Mouse (Mus musculus): ENCODE data around the gene Stk33. TPM values are rescaled to one million over a fixed set of nuclear protein-coding genes. Genes with fewer than 3 reads are reported as not detected.

The Stk33 gene
- total and polyA plus RNA-seq, 3 experiments: not detected

GRCm38 (mm10) chr7:109251418-109251817, 187.5 kb downstream of the Stk33 start:
- H3K9me3 ChIP-seq (replicated peaks): no peaks in the 10 kb centered on the region
- no peak for DNase-seq (ENCODE audit: low spot score)
- H3K4me1 ChIP-seq (ENCODE audit: insufficient read depth, low read depth, low read length): no peaks in the 10 kb centered on the region
- ATAC-seq (ENCODE audit: extremely low read depth, insufficient number of reproducible peaks, low FRiP score, poor library complexity, severe bottlenecking): no peak
- H3K4me3 ChIP-seq (ENCODE audit: low read depth, low read length): no peak overlapping the region
- H3K36me3 ChIP-seq (replicated peaks): no peaks in the 10 kb centered on the region
- no peak for TF ChIP-seq GATA1 (IDR thresholded peaks at IDR 0.05; ENCODE audit: borderline replicate concordance, low read length)
- TF ChIP-seq GATA2 (IDR thresholded peaks at IDR 0.05; ENCODE audit: borderline replicate concordance, low read depth, low read length): no peak
- no peak for TF ChIP-seq POLR2AphosphoS5 (IDR thresholded peaks at IDR 0.05; ENCODE audit: insufficient replicate concordance, low read depth, low read length)
- no peak for TF ChIP-seq CTCF (IDR thresholded peaks at IDR 0.05; ENCODE audit: low read depth, low read length)
- no peak for TF ChIP-seq TAL1 (conservative IDR thresholded peaks at IDR 0.05; ENCODE audit: low read depth, low read length)
- H3K27me3 ChIP-seq (ENCODE audit: insufficient read depth, low read length): 0 out of 2 replicates have a peak, but pooled peaks cover 3% of the 10 kb centered on the region

- 0 out of 2 replicates have a peak, but pooled peaks cover 3% of the 10 kb centered on the region for H3K27me3 ChIP-seq (ENCODE audit: insufficient read depth, low read length)
- H3K36me3 ChIP-seq (replicated peaks): no peaks in the 10 kb centered on the region
- H3K4me1 ChIP-seq (ENCODE audit: insufficient read depth, low read depth, low read length): no peaks in the 10 kb centered on the region
- DNase-seq (ENCODE audit: low spot score) (no peak), ATAC-seq (ENCODE audit: extremely low read depth, insufficient number of reproducible peaks, low FRiP score, poor library complexity, severe bottlenecking) (no peak)
- H3K9me3 ChIP-seq (replicated peaks): no peaks in the 10 kb centered on the region
- no peak overlapping the region for H3K4me3 ChIP-seq (ENCODE audit: low read depth, low read length)
- TF ChIP-seq TAL1 (conservative IDR thresholded peaks at IDR 0.05; ENCODE audit: low read depth, low read length) (no peak), CTCF (IDR thresholded peaks at IDR 0.05; ENCODE audit: low read depth, low read length) (no peak), POLR2AphosphoS5 (IDR thresholded peaks at IDR 0.05; ENCODE audit: insufficient replicate concordance, low read depth, low read length) (no peak), GATA1 (IDR thresholded peaks at IDR 0.05; ENCODE audit: borderline replicate concordance, low read length) (no peak), GATA2 (IDR thresholded peaks at IDR 0.05; ENCODE audit: borderline replicate concordance, low read depth, low read length) (no peak)
Measured at GRCm38 (mm10) chr7:109244776-109245175, 194.1 kb downstream of the Stk33 start.

- Histone ChIP-seq H3K27me3 (ENCODE audit: insufficient read depth, low read length) (peaks cover 4% of the 10 kb centered on the region; the same call in 1 of the 2 replicates), H3K4me1 (ENCODE audit: insufficient read depth, low read depth, low read length) (no peaks in the 10 kb centered on the region), H3K9me3 (replicated peaks) (no peaks in the 10 kb centered on the region), H3K4me3 (ENCODE audit: low read depth, low read length) (no peak overlapping the region), H3K36me3 (replicated peaks) (no peaks in the 10 kb centered on the region)
- DNase-seq (ENCODE audit: low spot score): no peak
- no peak for TF ChIP-seq TAL1 (conservative IDR thresholded peaks at IDR 0.05; ENCODE audit: low read depth, low read length)
- no peak for TF ChIP-seq GATA2 (IDR thresholded peaks at IDR 0.05; ENCODE audit: borderline replicate concordance, low read depth, low read length)
- no peak for TF ChIP-seq GATA1 (IDR thresholded peaks at IDR 0.05; ENCODE audit: borderline replicate concordance, low read length)
- TF ChIP-seq POLR2AphosphoS5 (IDR thresholded peaks at IDR 0.05; ENCODE audit: insufficient replicate concordance, low read depth, low read length): no peak
- no peak for TF ChIP-seq CTCF (IDR thresholded peaks at IDR 0.05; ENCODE audit: low read depth, low read length)
- no peak for ATAC-seq (ENCODE audit: extremely low read depth, insufficient number of reproducible peaks, low FRiP score, poor library complexity, severe bottlenecking)
Measured at GRCm38 (mm10) chr7:109241313-109241712, 197.6 kb downstream of the Stk33 start.

GRCm38 (mm10) chr7:109239346-109239745, 199.5 kb downstream of the Stk33 start:
- ATAC-seq (ENCODE audit: extremely low read depth, insufficient number of reproducible peaks, low FRiP score, poor library complexity, severe bottlenecking) (no peak), DNase-seq (ENCODE audit: low spot score) (no peak)
- H3K4me1 ChIP-seq (ENCODE audit: insufficient read depth, low read depth, low read length): no peaks in the 10 kb centered on the region
- H3K36me3 ChIP-seq (replicated peaks): no peaks in the 10 kb centered on the region
- H3K4me3 ChIP-seq (ENCODE audit: low read depth, low read length): no peak overlapping the region
- no peaks in the 10 kb centered on the region for H3K9me3 ChIP-seq (replicated peaks)
- H3K27me3 ChIP-seq (ENCODE audit: insufficient read depth, low read length): peaks cover 4% of the 10 kb centered on the region; the same call in 1 of the 2 replicates
- TF ChIP-seq GATA2 (IDR thresholded peaks at IDR 0.05; ENCODE audit: borderline replicate concordance, low read depth, low read length): no peak
- TF ChIP-seq CTCF (IDR thresholded peaks at IDR 0.05; ENCODE audit: low read depth, low read length): no peak
- no peak for TF ChIP-seq TAL1 (conservative IDR thresholded peaks at IDR 0.05; ENCODE audit: low read depth, low read length)
- TF ChIP-seq GATA1 (IDR thresholded peaks at IDR 0.05; ENCODE audit: borderline replicate concordance, low read length): no peak
- TF ChIP-seq POLR2AphosphoS5 (IDR thresholded peaks at IDR 0.05; ENCODE audit: insufficient replicate concordance, low read depth, low read length): no peak

- DNase-seq (ENCODE audit: low spot score) (no peak), ATAC-seq (ENCODE audit: extremely low read depth, insufficient number of reproducible peaks, low FRiP score, poor library complexity, severe bottlenecking) (no peak)
- Histone ChIP-seq H3K27me3 (ENCODE audit: insufficient read depth, low read length) (peaks cover 4% of the 10 kb centered on the region; the same call in 1 of the 2 replicates), H3K36me3 (replicated peaks) (no peaks in the 10 kb centered on the region), H3K4me1 (ENCODE audit: insufficient read depth, low read depth, low read length) (no peaks in the 10 kb centered on the region), H3K9me3 (replicated peaks) (no peaks in the 10 kb centered on the region), H3K4me3 (ENCODE audit: low read depth, low read length) (no peak overlapping the region)
- TF ChIP-seq POLR2AphosphoS5 (IDR thresholded peaks at IDR 0.05; ENCODE audit: insufficient replicate concordance, low read depth, low read length) (no peak), GATA2 (IDR thresholded peaks at IDR 0.05; ENCODE audit: borderline replicate concordance, low read depth, low read length) (no peak), GATA1 (IDR thresholded peaks at IDR 0.05; ENCODE audit: borderline replicate concordance, low read length) (no peak), TAL1 (conservative IDR thresholded peaks at IDR 0.05; ENCODE audit: low read depth, low read length) (no peak), CTCF (IDR thresholded peaks at IDR 0.05; ENCODE audit: low read depth, low read length) (no peak)
Measured at GRCm38 (mm10) chr7:109238724-109239123, 200.2 kb downstream of the Stk33 start.

GRCm38 (mm10) chr7:109234882-109235640, 203.8 kb downstream of the Stk33 start:
- no peak overlapping the region for H3K4me3 ChIP-seq (ENCODE audit: low read depth, low read length)
- no peaks in the 10 kb centered on the region for H3K36me3 ChIP-seq (replicated peaks)
- TF ChIP-seq CTCF (IDR thresholded peaks at IDR 0.05; ENCODE audit: low read depth, low read length) (no peak), GATA1 (IDR thresholded peaks at IDR 0.05; ENCODE audit: borderline replicate concordance, low read length) (no peak), POLR2AphosphoS5 (IDR thresholded peaks at IDR 0.05; ENCODE audit: insufficient replicate concordance, low read depth, low read length) (no peak), TAL1 (conservative IDR thresholded peaks at IDR 0.05; ENCODE audit: low read depth, low read length) (no peak), GATA2 (IDR thresholded peaks at IDR 0.05; ENCODE audit: borderline replicate concordance, low read depth, low read length) (no peak)
- H3K27me3 ChIP-seq (ENCODE audit: insufficient read depth, low read length): peaks cover 6% of the 10 kb centered on the region; the same call in 1 of the 2 replicates
- H3K4me1 ChIP-seq (ENCODE audit: insufficient read depth, low read depth, low read length): no peaks in the 10 kb centered on the region
- DNase-seq (ENCODE audit: low spot score) (no peak), ATAC-seq (ENCODE audit: extremely low read depth, insufficient number of reproducible peaks, low FRiP score, poor library complexity, severe bottlenecking) (no peak)
- no peaks in the 10 kb centered on the region for H3K9me3 ChIP-seq (replicated peaks)
